Mouse (Mus musculus) C2C12 (cell line): ENCODE results near the gene Omp. TPM values are rescaled to one million over a fixed set of nuclear protein-coding genes. Genes with fewer than 3 reads are reported as not detected.

Source experiments
- H3K27me3 ChIP-seq: one replicate; pipeline ENCODE4 v1.6.1; 2011; ENCODE audit not compliant: control insufficient read depth, insufficient read depth, insufficient read length
- H3K36me3 ChIP-seq: one replicate; pipeline ENCODE4 v1.6.1; 2011; ENCODE audit not compliant: control insufficient read depth, insufficient read depth
- H3K4me3 ChIP-seq: one replicate; pipeline ENCODE4 v1.5.1; 2011; ENCODE audit warnings: mild to moderate bottlenecking, control low read depth; ENCODE audit not compliant: poor library complexity, insufficient read depth, severe bottlenecking
- H3K79me2 ChIP-seq: one replicate; pipeline ENCODE4 v1.6.1; 2011; ENCODE audit not compliant: control insufficient read depth, insufficient read depth
- H3K79me3 ChIP-seq: one replicate; pipeline ENCODE4 v1.6.1; 2011; ENCODE audit warnings: low read depth, control low read depth
- H3ac ChIP-seq: one replicate; pipeline ENCODE3; 2011; ENCODE audit warnings: low read depth; ENCODE audit not compliant: control insufficient read depth, insufficient read length
- CEBPB ChIP-seq: IDR thresholded peaks from one replicate; pipeline ENCODE4 v1.6.1; 2011; ENCODE audit warnings: low read depth, mild to moderate bottlenecking, control low read depth, moderate library complexity
- CTCF ChIP-seq: IDR thresholded peaks from one replicate; pipeline ENCODE4 v1.5.1; 2011; ENCODE audit not compliant: control insufficient read depth, insufficient read depth, insufficient read length
- FOSL1 ChIP-seq: IDR thresholded peaks from one replicate; pipeline ENCODE4 v1.8.0; 2011; ENCODE audit warnings: mild to moderate bottlenecking, low read length; ENCODE audit not compliant: poor library complexity, insufficient read depth, severe bottlenecking
- MAX ChIP-seq: IDR thresholded peaks from one replicate; pipeline ENCODE4 v1.6.1; 2011; ENCODE audit warnings: mild to moderate bottlenecking, control low read depth
- MYOD1 ChIP-seq: IDR thresholded peaks from one replicate; pipeline ENCODE4 v1.6.1; 2011; ENCODE audit warnings: low read depth; ENCODE audit not compliant: control insufficient read depth, insufficient read length
- MYOG ChIP-seq: IDR thresholded peaks from one replicate; pipeline ENCODE4 v1.6.1; 2011; ENCODE audit not compliant: control insufficient read depth, insufficient read length; ENCODE audit errors: extremely low read depth
- USF1 ChIP-seq: IDR thresholded peaks from one replicate; pipeline ENCODE4 v1.6.1; 2011; ENCODE audit warnings: low read depth, mild to moderate bottlenecking, control low read depth, moderate library complexity
- polyA plus RNA-seq: library from polyadenylated mRNA; unstranded; fragments of >200 nt; fragmentation: generic; extraction: Trizol; gene quantifications from one replicate; pipeline ENCODE4 v1.2.1, GENCODE M21; 2012; ENCODE audit warnings: missing spikeins

The Omp gene
- polyA plus RNA-seq, 1 experiment, result 0.40 TPM

GRCm38 (mm10) chr7:98117012-98117660, 28.2 kb downstream of the Omp start:
- H3ac ChIP-seq, result no peak overlapping the region
- no peak for TF ChIP-seq FOSL1
- no peak for TF ChIP-seq CTCF
- no peak for TF ChIP-seq USF1
- no peaks in the 10 kb centered on the region for H3K79me3 ChIP-seq
- H3K36me3 ChIP-seq, result no peaks in the 10 kb centered on the region
- no peaks in the 10 kb centered on the region for H3K79me2 ChIP-seq
- H3K4me3 ChIP-seq, result no peak overlapping the region
- peaks cover 11% of the 10 kb centered on the region for H3K27me3 ChIP-seq

- TF ChIP-seq MAX, result no peak
- no peak for TF ChIP-seq USF1
- TF ChIP-seq FOSL1, result no peak
- no peak for TF ChIP-seq MYOD1
- TF ChIP-seq MYOG, result no peak
- TF ChIP-seq CTCF, result no peak
- no peak for TF ChIP-seq CEBPB
- Histone ChIP-seq H3K27me3 (peaks cover 24% of the 10 kb centered on the region), H3K79me3 (no peaks in the 10 kb centered on the region), H3K4me3 (no peak overlapping the region), H3K79me2 (no peaks in the 10 kb centered on the region), H3ac (no peak overlapping the region), H3K36me3 (no peaks in the 10 kb centered on the region)
These were observed 30.6 kb downstream of the Omp start for GRCm38 (mm10) chr7:98114656-98115055.

GRCm38 (mm10) chr7:98111233-98111632, 34.1 kb downstream of the Omp start:
- H3K36me3 ChIP-seq, result no peaks in the 10 kb centered on the region
- H3ac ChIP-seq, result no peak overlapping the region
- H3K27me3 ChIP-seq, result peaks cover 24% of the 10 kb centered on the region
- TF ChIP-seq FOSL1 (no peak), MYOG (no peak), USF1 (no peak), MYOD1 (no peak), MAX (no peak), CTCF (no peak), CEBPB (no peak)
- H3K79me2 ChIP-seq, result no peaks in the 10 kb centered on the region
- no peaks in the 10 kb centered on the region for H3K79me3 ChIP-seq
- H3K4me3 ChIP-seq, result no peak overlapping the region

GRCm38 (mm10) chr7:98109771-98110170, 35.5 kb downstream of the Omp start:
- Histone ChIP-seq H3K36me3 (no peaks in the 10 kb centered on the region), H3K27me3 (peaks cover 24% of the 10 kb centered on the region), H3K4me3 (no peak overlapping the region), H3K79me3 (no peaks in the 10 kb centered on the region), H3ac (no peak overlapping the region), H3K79me2 (no peaks in the 10 kb centered on the region)
- TF ChIP-seq MYOD1 (no peak), MAX (no peak), CTCF (no peak), USF1 (no peak), MYOG (no peak), FOSL1 (no peak), CEBPB (no peak)

- TF ChIP-seq CEBPB (no peak), MYOD1 (no peak), CTCF (no peak), USF1 (no peak), MAX (no peak), MYOG (no peak), FOSL1 (no peak)
- Histone ChIP-seq H3K4me3 (no peak overlapping the region), H3K36me3 (no peaks in the 10 kb centered on the region), H3K79me2 (no peaks in the 10 kb centered on the region), H3ac (no peak overlapping the region), H3K27me3 (peaks cover 24% of the 10 kb centered on the region), H3K79me3 (no peaks in the 10 kb centered on the region)
These were observed 36.5 kb downstream of the Omp start for GRCm38 (mm10) chr7:98108636-98109430.
